Mouse (Mus musculus): ENCODE measurements at regions not wholly inside any gene's neighbourhood (a gene's known extent, or its start where the extent isn't known, plus 50 kb on each side); places are given as distances from the start of the nearest gene placed in this dataset.
"Not testable (repeated sequence)": the region's sequence is repeated elsewhere in the genome, so short reads cannot be mapped to it uniquely, and the experiment has no call there.

- Histone ChIP-seq H3K27ac (ENCODE audit: control insufficient read depth, insufficient read depth, low read depth, low read length, poor library complexity) (no peak overlapping the region), H3K4me1 (ENCODE audit: control insufficient read depth, insufficient read depth, low read length) (no peaks in the 10 kb centered on the region), H3K4me3 (replicated peaks; ENCODE audit: control insufficient read depth, low read depth, low read length) (no peak overlapping the region)
- 42% methylated on average over 4 of the region's 4 CpGs for WGBS
- no peak for TF ChIP-seq POLR2A (IDR thresholded peaks at IDR 0.05; ENCODE audit: borderline replicate concordance, control insufficient read depth, low read depth, low read length)
- no peak for TF ChIP-seq CTCF (IDR thresholded peaks at IDR 0.05; ENCODE audit: control insufficient read depth, insufficient read depth, low read length)
Measured at GRCm38 (mm10) chr6:95058017-95058416, 59.0 kb upstream of the Kbtbd8 start.

GRCm38 (mm10) chr6:95056222-95056621 is 60.8 kb upstream of the Kbtbd8 start:
- Histone ChIP-seq H3K4me3 (replicated peaks; ENCODE audit: control insufficient read depth, low read depth, low read length) (no peak overlapping the region), H3K4me1 (ENCODE audit: control insufficient read depth, insufficient read depth, low read length) (no peaks in the 10 kb centered on the region), H3K27ac (ENCODE audit: control insufficient read depth, insufficient read depth, low read depth, low read length, poor library complexity) (no peak overlapping the region)
- no peak for TF ChIP-seq CTCF (IDR thresholded peaks at IDR 0.05; ENCODE audit: control insufficient read depth, insufficient read depth, low read length)
- TF ChIP-seq POLR2A (IDR thresholded peaks at IDR 0.05; ENCODE audit: borderline replicate concordance, control insufficient read depth, low read depth, low read length): no peak
- 87% methylated on average over 2 of the region's 2 CpGs for WGBS

DNA sequence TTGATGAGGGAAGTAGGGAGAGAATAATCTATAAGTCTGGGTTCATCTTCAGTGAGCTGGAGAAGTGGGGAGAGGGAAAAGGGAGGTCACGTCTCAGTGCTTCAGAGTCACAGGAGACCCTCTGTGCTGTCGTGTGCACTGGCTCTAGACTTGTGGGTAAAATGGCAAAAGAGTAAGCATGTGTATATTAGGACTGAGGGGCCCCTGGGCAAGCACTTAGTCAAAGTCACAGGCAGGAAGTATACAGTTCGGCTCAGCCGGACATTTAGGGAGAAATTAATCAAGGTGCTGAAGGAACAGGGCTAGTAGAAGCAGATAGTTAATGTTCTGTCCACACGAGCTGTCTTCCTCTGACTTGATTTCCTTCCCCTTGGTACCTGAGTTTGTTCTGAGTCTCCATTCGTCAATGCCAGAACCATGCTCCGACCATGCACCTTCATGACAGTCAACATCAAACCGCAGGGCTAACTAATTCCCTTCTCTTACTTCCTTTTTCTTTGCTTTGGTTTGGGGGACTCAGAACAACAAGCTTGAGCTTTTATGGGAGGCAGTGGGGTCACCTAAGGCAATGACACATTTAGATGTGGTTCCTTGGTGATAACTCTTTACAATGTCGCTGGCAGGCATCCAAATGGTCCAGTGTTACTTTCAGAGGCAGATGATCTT is 63.2 kb upstream of the Kbtbd8 start:
- WGBS: 3% methylated on average over 9 of the region's 9 CpGs
- H3K4me1 ChIP-seq (ENCODE audit: control insufficient read depth, insufficient read depth, low read length): no peaks in the 10 kb centered on the region
- TF ChIP-seq POLR2A (IDR thresholded peaks at IDR 0.05; ENCODE audit: borderline replicate concordance, control insufficient read depth, low read depth, low read length): no peak
- TF ChIP-seq CTCF (IDR thresholded peaks at IDR 0.05; ENCODE audit: control insufficient read depth, insufficient read depth, low read length): no peak
- no peak overlapping the region for H3K27ac ChIP-seq (ENCODE audit: control insufficient read depth, insufficient read depth, low read depth, low read length, poor library complexity)
- H3K4me3 ChIP-seq (replicated peaks; ENCODE audit: control insufficient read depth, low read depth, low read length): no peak overlapping the region

DNA sequence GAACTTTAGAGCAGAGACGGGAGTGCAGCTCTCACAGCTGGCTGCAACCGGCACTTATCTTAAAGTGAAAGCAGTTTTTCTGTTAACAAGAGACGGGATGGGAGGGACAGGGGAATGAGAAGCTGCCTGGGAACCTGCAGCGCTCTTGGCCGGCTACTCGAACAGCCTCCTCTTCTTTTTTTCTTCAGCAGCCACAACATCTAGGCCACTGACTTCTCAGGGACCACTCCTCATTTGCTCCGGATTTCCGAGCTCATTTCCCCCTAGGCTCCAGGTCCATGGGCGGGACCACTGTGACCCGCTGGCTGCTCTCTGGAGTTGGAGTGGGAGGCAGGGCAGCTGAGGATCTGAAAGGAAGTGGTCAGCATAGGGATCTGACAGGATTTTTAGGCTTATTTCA is 75.7 kb upstream of the Kbtbd8 start:
- 12% methylated on average over 8 of the region's 10 CpGs for WGBS
- not testable (repeated sequence) for H3K27ac ChIP-seq (ENCODE audit: control insufficient read depth, insufficient read depth, low read depth, low read length, poor library complexity); H3K4me1 ChIP-seq (ENCODE audit: control insufficient read depth, insufficient read depth, low read length); H3K4me3 ChIP-seq (replicated peaks; ENCODE audit: control insufficient read depth, low read depth, low read length)

DNA sequence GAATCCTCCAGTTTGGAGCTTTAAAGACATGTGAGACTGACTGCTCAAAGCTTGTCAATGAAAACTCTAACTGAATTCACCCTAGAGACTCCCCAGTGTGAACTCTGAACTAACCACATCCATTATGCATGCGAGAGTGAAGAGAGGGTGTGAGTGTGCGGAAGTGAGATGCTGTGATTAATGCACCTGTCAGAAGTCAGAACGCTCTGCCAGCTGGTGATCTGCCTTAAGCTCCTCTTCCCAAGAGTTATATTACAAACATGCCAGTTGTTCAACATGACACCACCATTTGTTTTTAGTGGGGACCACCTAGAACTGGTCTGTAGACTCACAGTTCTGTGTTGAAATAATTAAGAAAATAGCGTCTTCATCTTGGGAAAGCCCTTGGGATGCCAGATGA is 92.8 kb upstream of the Kbtbd8 start:
- Histone ChIP-seq H3K4me3 (replicated peaks; ENCODE audit: control insufficient read depth, low read depth, low read length) (no peak overlapping the region), H3K27ac (ENCODE audit: control insufficient read depth, insufficient read depth, low read depth, low read length, poor library complexity) (no peak overlapping the region), H3K4me1 (ENCODE audit: control insufficient read depth, insufficient read depth, low read length) (no peaks in the 10 kb centered on the region)
- WGBS: 66% methylated on average over 4 of the region's 4 CpGs
- TF ChIP-seq POLR2A (IDR thresholded peaks at IDR 0.05; ENCODE audit: borderline replicate concordance, control insufficient read depth, low read depth, low read length): no peak
- TF ChIP-seq CTCF (IDR thresholded peaks at IDR 0.05; ENCODE audit: control insufficient read depth, insufficient read depth, low read length): no peak

- H3K4me3 ChIP-seq (replicated peaks; ENCODE audit: control insufficient read depth, low read depth, low read length): no peak overlapping the region
- WGBS: 84% methylated on average over 7 of the region's 7 CpGs
- no peak overlapping the region for H3K27ac ChIP-seq (ENCODE audit: control insufficient read depth, insufficient read depth, low read depth, low read length, poor library complexity)
- H3K4me1 ChIP-seq (ENCODE audit: control insufficient read depth, insufficient read depth, low read length): no peaks in the 10 kb centered on the region
- no peak for TF ChIP-seq POLR2A (IDR thresholded peaks at IDR 0.05; ENCODE audit: borderline replicate concordance, control insufficient read depth, low read depth, low read length)
- no peak for TF ChIP-seq CTCF (IDR thresholded peaks at IDR 0.05; ENCODE audit: control insufficient read depth, insufficient read depth, low read length)
Measured at GRCm38 (mm10) chr6:95021724-95022123, 95.3 kb upstream of the Kbtbd8 start.

- no peak overlapping the region for H3K27ac ChIP-seq (ENCODE audit: control insufficient read depth, insufficient read depth, low read depth, low read length, poor library complexity)
- TF ChIP-seq POLR2A (IDR thresholded peaks at IDR 0.05; ENCODE audit: borderline replicate concordance, control insufficient read depth, low read depth, low read length) (no peak), CTCF (IDR thresholded peaks at IDR 0.05; ENCODE audit: control insufficient read depth, insufficient read depth, low read length) (no peak)
- no peak overlapping the region for H3K4me3 ChIP-seq (replicated peaks; ENCODE audit: control insufficient read depth, low read depth, low read length)
- no peaks in the 10 kb centered on the region for H3K4me1 ChIP-seq (ENCODE audit: control insufficient read depth, insufficient read depth, low read length)
- WGBS: 24% methylated on average over 4 of the region's 4 CpGs
Measured at GRCm38 (mm10) chr6:95017911-95018310, 99.1 kb upstream of the Kbtbd8 start.

GRCm38 (mm10) chr6:95017484-95017883 is 99.6 kb upstream of the Kbtbd8 start:
- TF ChIP-seq CTCF (IDR thresholded peaks at IDR 0.05; ENCODE audit: control insufficient read depth, insufficient read depth, low read length): no peak
- no peak for TF ChIP-seq POLR2A (IDR thresholded peaks at IDR 0.05; ENCODE audit: borderline replicate concordance, control insufficient read depth, low read depth, low read length)
- H3K27ac ChIP-seq (ENCODE audit: control insufficient read depth, insufficient read depth, low read depth, low read length, poor library complexity): no peak overlapping the region
- no peaks in the 10 kb centered on the region for H3K4me1 ChIP-seq (ENCODE audit: control insufficient read depth, insufficient read depth, low read length)
- H3K4me3 ChIP-seq (replicated peaks; ENCODE audit: control insufficient read depth, low read depth, low read length): no peak overlapping the region
- WGBS: 17% methylated on average over 3 of the region's 3 CpGs

- Histone ChIP-seq H3K4me3 (replicated peaks; ENCODE audit: control insufficient read depth, low read depth, low read length) (no peak overlapping the region), H3K27ac (ENCODE audit: control insufficient read depth, insufficient read depth, low read depth, low read length, poor library complexity) (no peak overlapping the region), H3K4me1 (ENCODE audit: control insufficient read depth, insufficient read depth, low read length) (no peaks in the 10 kb centered on the region)
- 59% methylated on average over 5 of the region's 5 CpGs for WGBS
- TF ChIP-seq CTCF (IDR thresholded peaks at IDR 0.05; ENCODE audit: control insufficient read depth, insufficient read depth, low read length) (no peak), POLR2A (IDR thresholded peaks at IDR 0.05; ENCODE audit: borderline replicate concordance, control insufficient read depth, low read depth, low read length) (no peak)
Measured at GRCm38 (mm10) chr6:95013096-95013495, 103.9 kb upstream of the Kbtbd8 start.

Measured in bone marrow, adult 2 months (tissue).